Mouse (Mus musculus) liver, embryonic 14.5 days (tissue): ENCODE data around the gene Tmem255a.

Experiments used
- CTCF ChIP-seq: IDR thresholded peaks from 2 replicates; pipeline ENCODE4 v1.5.1; 2016; ENCODE audit warnings: antibody characterized with exemption, low read depth, control low read depth
- EP300 ChIP-seq: IDR thresholded peaks from 2 replicates; pipeline ENCODE4 v1.6.1; 2016; ENCODE audit warnings: antibody characterized with exemption, low read depth

GRCm38 (mm10) chrX:38189552-38190457 is 62.4 kb downstream of the Tmem255a start, which contains the start of gene Zbtb33:
- TF ChIP-seq CTCF, result peak; percentile 88
- TF ChIP-seq EP300, result no peak
